Mouse (Mus musculus): ENCODE measurements around the gene Chst8. TPM values are rescaled to one million over a fixed set of nuclear protein-coding genes. Genes with fewer than 3 reads are reported as not detected.

Gene Chst8
- total RNA-seq, 4 experiments from 2014 or later = 7.1 to 29.9 (median 13.8) TPM

DNA sequence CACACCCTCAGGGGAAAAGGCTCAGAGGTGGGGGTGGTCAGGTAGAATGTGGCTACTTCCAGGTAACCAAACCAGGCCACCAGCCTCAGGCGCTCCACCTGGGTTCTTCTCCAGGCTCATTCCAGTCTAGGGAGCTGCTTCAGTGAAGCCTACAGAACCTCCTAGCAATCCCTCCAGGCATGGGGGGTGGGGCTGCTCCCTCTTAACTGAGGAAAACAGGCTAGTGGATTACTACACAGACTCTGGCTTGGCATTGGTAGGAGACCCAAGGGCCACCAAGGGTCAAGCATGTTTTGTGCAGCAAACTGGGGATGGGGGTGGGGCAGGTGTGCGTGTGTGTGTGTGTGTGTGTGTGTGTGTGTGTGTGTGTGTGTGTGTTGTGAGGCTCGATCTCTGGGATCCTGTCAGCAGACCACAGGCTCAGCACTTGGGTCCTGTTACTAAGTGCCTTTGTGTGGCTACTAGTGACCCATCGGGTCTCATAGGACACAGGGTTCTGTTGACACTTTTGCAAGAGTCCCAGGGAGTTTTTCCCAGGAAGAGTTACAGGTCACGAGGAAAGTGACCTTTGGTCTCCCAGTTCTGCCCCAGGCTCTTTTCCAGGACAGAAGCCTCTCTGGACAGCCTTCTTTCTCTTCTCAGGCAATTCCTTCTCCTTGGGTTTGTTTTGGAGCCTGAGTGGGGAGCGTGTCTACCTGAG lies 153.0 kb downstream of the Chst8 start:
- no peak for DNase-seq

DNA sequence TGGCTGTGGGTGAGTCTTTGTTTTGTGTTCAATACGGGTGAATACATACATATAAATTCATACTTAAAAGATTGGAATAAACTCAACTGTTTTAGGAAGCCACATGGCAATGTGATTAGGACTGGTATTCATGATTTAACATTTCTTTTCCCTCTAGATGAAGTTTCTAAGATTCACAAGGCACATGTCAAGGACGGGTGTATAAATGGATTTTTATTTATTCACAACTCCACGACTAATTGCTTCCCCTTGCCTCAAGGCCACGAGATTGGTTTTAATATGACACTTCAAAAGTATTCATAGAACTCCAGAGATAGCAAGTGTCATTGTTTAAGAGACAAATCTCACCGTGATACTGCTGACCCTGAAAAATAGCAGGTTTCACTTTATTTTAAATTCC lies 155.9 kb downstream of the Chst8 start, which contains the start of gene Kctd15:
TSS of gene Kctd15 (minus strand) at position 101 of the 400 bp plus-strand sequence.
- no peak for DNase-seq

DNA sequence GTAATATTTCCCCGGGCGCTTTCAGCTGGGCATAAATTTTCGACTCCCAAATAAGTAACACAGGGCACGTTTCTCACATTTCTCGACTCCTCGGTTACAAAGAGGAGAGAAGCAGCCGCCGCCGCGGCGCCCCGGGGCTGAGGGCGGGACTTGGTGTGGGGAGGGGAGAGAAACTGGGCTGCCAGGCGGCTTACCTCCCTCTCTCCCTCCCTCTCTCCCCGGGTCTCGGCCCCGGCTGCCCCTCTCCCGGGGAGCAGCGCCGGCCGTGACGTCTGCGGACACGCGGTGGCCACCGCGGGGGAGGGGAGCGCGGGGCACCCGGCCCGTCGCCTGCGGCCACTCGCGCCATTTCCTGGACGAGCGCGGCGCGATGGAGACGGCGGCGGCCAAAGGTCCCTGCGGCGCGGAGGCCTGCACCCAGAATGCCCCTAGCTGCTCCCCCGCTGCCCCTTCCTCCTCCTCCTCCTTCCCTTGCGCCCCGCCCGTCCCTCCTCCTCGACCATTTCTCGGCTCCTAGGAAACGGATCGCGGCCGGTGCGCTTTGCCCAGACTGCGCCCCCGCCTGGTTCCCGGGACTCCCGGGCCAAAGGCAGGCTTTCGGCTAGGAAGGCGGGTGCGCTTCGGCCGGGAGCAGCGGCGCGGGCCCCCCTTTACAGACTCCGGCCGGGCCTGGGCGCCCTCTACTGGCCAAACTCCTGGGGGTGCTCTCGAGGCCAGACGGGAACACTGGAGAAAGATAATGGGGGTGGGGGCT lies 157.2 kb downstream of the Chst8 start:
- DNase-seq = peak; percentile 79

DNA sequence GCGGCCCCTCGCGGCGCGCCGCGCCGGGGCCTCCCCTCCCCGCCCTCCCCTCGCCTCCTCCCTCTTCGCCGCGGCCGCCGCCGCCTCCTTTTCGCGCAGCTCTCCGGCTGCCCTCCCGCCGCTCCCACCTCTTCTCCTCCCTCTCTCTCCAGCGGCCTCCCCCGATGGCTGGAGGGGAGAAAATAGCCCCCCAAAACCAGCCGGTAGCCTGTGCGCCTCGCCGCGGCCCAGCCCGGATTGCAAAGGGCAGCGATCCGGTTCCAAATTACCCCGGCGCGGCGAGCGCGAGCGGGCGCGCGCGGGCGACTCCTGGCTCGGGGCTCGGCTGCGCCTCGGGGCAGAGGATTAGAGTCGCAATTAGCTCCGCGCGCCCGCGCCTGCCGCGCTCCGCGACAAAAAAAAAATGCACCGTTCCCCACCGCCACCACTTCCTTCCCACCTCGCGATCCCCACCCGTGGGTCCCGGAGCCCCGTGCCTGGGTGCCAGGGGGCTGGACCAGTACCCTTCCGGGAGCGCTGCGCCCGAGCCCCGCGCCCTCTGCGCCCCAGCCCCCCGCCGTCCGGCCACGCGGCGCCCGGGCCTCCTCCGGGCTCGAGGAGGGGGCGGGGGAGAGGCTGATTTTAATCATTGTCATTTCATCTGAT lies 157.9 kb downstream of the Chst8 start:
- DNase-seq = no peak

DNA sequence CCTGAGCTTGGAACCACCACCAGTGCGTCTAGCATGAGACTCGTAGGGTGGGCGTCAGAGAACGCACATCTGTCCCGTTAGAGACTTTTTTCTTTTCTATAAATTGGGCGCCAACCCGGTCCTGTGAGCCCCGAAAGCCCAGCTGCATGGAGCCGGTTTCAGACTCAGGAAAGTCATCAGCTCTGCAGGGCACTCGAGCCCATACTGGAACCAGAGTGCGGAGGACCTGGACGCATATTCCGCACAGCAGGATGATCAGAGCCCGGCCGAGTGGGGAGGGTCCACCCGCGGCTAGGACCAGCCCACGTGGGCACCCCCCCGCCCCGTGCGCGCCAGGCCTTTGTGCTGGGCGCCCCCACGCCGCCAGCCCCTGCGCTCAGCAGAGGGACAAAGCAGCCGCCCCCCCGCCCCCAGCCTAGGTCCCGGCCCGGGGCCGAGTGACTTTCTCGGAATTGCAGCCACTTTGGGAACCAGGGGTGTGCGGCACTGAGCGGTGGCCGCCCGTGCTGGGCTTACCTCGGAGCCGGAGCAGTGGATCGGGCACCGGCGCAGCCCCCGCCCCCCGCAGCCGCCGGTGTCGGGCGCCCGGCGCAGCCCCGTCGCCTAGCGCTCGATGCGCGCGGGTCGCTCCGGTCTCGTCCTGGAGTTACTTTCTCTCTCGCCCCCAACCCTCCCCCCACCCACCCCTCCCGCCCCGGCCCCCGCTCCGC lies 158.6 kb downstream of the Chst8 start:
- DNase-seq = no peak

DNA sequence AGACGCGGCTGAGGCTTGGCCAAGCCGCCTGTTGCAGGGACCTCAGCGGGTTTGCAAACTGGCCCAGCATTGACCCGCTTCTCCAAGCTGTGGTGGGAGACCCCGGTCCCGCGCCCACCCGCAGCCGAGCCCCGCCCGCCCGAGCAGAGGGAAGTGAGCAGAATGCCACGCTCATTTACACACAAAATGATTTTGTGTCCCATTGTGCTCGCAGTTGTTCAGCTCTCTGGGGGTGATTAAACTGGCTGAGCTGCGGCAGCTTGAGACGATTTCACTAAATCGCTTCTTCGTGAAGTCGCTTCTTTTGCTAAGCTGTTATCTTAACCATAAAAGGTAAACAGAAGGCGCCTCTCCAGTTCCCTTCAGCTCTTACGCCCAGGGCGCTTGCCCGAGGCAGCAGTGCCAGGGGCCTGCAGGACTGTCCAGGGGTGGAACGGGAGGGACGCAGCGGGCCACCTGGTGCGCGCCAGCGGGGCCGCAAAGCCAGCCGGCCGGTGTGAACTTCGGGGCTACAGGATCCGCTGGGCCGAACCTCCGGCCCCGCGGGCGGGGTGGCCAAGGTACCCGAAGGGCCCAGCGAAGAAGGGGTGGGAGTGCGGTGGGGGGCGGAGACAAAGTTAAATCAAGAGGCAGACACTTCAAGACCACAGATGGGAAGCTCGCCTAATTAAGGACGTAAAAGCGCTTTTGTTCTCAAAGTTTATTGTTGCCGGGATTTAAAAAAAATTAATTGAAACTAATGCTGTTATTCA lies 159.6 kb downstream of the Chst8 start:
- DNase-seq = no peak

DNA sequence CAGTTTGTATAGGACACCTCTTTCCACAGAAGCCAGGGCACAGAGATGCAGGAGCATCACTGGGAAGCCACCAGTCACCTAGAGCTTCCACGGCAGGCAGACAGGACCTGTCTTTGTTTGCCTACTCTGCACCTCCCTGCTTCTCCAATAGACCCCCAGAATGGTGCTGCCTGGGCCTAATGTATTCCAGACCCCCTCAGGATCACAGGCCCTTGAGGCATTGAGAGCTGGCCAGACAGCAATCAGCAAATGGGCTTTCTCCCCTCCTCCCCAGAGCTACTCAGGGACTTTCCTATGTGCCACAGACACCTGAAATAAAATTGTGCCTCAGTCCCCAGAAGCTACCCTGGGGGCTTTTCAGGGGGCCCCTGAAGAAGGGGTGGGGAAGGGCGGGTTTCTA lies 161.1 kb downstream of the Chst8 start:
- DNase-seq = no peak

DNA sequence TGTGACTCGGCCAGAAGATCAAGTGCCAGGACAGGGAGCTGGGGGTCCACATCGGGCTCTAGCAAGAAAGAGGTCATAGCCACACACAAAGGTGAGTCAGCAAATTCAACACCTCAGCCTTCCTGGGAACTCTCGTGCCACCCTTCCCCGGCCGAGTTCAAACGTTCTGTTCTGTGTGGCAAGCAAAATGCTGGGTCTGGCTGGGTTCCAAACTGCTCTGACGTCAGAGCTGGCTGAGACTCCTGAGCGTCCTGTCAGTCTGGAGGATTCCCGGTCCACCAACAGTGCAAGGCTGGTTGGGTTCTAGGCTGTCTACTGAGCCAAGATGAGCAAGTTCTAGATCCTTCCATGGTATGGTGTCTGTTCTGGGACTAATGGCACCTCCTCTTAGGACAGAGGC lies 165.5 kb downstream of the Chst8 start:
- DNase-seq = peak; percentile 70

DNA sequence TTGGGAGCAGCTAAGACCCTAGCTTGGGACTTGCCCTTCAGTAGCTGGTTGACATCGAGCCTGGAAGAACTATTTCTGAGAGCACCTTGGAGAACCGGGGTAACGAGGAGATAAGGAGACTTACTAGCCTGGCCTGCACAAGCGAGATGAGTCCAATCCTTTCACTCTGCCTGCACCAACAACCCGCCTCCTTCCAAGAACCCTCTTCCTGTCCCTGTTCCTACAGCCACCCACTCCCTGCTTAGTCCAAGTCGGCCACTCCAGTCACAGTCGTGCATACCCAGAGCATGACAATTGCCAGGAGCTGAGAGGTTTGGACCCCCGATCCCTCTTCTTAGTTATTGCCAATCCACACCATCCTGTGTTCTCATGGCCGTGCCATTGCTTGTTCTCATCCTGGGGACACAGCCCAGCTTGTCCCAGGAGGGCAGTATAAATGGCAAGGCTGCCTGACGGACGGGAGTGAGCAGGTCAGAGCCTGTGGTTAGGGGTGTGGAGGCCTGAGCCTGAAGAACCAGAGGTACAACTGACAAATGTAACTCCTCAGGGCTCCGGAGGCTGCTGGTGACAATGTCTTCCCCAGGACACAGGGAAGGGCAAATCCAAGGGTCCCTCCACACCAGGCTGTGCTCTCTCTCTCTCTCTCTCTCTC lies 166.2 kb downstream of the Chst8 start:
- DNase-seq = no peak

DNA sequence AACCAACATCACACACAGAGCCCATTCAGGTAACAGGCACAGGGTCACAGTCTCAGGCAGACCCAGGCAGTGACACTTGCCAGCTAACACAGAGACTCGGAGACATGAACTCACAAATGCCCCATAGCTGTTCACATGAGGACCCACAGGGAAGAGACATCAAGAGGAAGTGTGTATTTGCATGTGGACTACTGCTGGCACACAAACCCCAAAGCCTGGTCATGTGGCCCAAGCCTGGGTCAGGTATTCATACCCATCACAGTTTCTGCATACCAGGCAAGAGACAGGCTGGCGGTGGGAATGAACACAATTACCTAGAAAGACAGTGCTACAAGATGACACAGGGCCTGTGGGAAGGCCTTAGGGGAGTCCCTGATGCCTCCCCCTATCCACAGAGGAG lies 166.9 kb downstream of the Chst8 start:
- no peak for DNase-seq

DNA sequence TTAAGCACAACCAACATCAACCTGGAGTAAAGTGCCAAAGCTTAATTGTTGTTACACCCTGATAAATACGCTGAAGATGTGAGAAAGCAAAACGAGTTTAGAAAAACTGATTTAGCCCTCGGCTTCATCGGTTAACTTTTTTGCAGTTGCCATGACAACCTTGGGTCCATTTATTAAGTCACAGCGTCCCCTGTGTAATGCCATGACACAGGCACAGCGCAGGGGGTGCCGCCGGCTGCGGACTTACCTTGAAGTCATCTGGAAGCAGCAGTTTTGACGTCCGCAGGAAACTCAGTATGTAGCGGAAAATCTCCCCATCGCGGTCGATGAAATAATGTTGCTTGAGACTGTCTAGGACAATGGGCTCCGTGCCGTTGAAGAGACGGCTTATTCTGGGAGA lies 167.9 kb downstream of the Chst8 start:
- DNase-seq = no peak

DNA sequence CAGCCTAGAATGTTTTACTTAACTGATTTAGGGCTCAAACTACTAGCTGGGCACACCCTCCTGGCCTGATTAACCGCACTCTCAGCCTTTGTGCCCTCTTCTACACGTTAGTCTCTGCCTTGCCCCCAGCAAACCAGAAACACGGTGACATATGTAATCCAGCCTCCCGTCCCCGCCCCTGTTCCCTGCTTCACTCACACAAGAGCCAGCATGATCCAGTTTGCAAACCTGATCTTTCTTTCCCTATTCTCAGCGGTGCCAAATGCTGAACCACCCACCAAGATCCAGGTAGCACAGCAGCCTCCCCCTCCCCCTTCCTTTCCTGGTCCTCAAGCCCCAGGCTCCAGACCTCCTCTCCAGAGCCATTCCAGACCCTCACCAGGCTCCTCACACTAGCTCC lies 169.2 kb downstream of the Chst8 start:
- no peak for DNase-seq

DNA sequence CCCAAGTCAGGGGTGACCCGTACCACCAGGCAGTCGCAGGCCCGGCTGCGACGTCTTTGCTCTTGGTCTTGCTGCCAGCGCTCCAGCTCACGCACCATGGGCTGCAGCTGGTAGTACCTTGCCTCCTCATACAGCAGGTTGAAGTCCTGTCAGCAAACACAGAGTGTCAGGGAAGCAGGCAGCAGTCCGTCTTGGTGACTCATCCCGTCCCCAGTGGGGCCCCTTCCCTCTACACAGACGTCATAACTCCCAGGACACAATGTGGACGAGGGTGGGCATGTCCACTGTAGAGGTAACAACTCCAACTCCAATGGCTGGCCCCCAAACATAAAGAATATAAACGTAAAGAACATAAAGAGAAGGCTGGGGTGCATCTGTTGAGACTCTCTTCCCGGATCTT lies 170.5 kb downstream of the Chst8 start:
- DNase-seq = no peak

DNA sequence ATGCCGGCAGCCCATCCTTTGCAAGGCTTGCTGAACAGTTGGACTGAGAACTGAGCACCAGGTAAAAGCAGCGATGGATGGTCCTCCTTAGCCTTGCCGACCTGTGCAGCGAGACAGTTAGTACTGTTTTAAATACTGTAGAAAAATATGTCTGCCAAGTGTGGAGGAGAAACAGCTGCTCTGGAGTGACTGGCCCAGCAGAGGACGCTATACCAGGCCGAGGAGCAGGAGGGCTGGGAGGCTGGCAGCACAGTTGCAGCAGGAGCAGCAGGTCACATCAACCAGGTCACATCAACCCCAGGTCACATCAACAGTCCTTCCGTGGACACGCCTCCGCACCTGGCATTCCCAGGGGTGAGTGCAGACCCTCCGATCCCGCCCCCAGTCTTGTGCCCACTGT lies 172.7 kb downstream of the Chst8 start:
- DNase-seq = no peak

DNA sequence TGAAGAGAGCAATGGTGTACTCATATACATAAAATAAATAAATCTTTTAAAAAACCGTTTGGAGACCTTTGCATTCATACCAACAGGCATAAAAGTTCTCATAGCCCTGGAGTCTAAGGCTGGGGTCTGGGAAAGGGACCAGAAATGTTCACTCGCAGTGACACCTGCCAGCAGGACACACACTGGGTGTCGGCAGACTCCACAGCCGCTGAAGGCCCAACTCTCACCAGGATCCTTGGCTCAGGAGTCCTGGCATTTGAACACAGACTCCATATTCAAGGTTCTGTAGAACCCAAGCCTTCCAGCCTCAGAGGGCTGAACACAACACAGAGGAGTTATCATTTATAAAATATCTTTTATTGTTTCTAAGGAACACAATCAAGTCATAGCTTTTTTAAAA lies 175.8 kb downstream of the Chst8 start:
- DNase-seq = no peak

DNA sequence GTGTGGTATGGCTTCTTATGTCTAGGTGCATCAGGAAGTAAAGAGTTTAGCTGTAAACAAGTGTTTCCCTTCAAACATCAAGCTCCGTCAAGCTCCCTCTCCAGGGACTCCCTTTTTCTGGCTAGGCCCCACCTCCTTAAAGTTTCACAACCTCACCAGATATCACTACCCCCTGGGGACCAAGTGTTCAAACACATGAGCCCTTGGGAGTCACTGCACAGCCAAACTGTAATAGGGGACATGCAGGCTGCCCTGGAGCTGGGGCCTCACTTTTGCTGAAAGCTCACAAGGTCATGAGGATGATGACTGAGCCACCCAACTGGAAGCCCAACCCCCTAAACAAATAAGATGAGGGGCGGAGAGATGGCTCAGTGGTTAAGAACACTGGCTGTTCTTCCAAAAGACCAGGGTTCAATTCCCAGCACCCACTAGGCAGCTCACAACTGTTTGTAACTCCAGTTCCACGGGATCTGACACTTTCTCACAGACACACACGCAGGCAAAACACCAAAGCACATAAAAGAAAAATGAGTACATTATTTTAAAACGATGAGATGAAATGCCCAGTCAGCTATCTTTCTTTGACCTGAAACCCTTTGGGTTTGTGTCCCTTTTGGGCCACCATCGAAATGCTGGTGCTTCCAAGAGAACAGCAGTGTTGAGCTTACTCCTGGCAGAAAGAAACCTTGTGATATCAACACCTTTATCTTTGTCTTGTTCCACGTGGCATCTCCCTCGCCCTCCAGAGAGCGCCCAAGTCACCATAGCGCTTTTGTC lies 179.4 kb downstream of the Chst8 start:
- DNase-seq = no peak

DNA sequence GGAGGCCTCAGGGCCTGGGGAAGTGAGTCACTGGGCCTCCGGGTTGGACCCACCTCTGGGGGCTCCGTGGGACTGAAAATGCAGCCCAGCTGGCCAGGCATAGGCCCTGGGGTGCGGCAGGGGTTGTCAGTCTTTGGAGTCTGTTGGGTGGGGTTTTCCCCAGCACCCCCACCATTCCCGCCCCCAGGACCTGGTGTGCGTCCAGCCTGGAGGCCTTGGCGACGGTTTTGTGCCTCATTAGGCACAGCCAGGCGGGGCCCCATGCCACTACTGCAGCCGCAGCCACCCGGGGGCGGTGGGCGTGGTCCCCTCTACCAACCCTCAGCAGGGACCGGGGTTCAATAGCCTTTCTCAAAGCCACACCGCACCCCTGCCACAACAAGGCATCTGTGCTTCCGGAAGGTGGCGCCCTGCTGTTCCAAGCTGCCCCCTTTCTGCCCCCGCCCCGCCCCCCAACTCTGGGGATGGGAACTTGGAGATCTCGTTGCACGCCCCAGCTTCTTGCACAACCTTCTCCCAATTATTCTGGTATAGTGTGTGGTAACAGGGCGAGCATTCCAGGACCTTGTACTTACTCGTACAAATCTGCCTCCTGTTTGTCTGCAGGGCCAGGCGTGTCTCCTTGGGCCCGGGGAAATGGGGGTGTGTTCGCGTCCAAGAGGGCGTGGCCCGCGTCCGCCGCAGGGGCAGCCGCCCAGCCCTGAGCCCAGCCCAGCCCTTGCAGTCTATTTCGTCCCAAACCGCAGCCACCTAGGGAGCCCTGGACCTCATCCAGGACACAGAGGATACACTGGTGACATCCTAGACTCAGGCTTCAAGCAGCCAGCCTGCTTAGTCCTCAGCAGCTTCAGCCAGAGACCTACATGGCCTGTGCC lies 182.1 kb downstream of the Chst8 start:
- DNase-seq = peak; percentile 56

DNA sequence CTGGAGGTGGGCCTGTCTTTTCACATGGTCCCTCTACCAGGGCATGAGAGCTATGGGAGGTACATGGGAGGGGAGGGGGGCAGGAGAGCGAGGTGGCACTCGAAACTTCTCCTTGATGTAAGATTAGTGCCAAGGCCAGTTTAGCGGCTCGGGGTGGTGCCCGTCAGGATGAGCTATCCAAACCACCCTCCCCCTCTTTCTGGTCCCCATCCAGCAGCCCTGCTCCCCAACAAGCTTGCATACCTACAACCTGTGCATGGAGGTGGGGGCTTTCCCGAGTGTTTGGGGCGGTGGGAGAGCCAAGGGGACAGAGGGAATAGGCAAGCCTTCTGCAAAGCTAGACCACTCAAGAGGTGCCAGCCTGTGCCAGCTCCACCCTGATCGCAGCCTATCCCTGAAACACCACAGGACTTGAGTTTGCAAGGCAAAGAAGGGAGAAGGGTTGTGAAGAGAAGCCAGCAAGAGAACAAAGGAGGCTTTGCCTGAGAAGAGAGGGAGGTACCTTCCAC lies 182.8 kb downstream of the Chst8 start:
- DNase-seq = no peak

Data from adrenal gland, adult 8-10 months (tissue).